Mouse (Mus musculus) MEL (cell line): ENCODE measurements around the gene Hecw2. TPM values are rescaled to one million over a fixed set of nuclear protein-coding genes. Genes with fewer than 3 reads are reported as not detected.

Experiments used
- DNase-seq: peaks from one replicate; pipeline ENCODE4 v3.0.0; 2011; ENCODE audit warnings: low read depth, low spot score
- H3K27ac ChIP-seq: 2 replicates; pipeline ENCODE4 v1.5.1; 2012; ENCODE audit warnings: low read depth, mild to moderate bottlenecking, control low read depth, low read length, moderate library complexity; ENCODE audit not compliant: control insufficient read depth
- H3K27me3 ChIP-seq, 2 experiments: fragments of 150-350 bp in 1 of 2; sonication (generic) in 1 of 2; 2 replicates each; pipeline ENCODE4 v1.6.1; 2012; ENCODE audit warnings: low read length in 2 of 2, mild to moderate bottlenecking in 2 of 2, improper control_type of control experiment in 1 of 2, moderate library complexity in 1 of 2; ENCODE audit not compliant: insufficient read depth in 2 of 2, control insufficient read depth in 1 of 2
- H3K36me3 ChIP-seq, 2 experiments: 2 replicates each; pipeline ENCODE4 v1.6.1; 2012 to 2014; ENCODE audit warnings: low read length in 2 of 2, improper control_type of control experiment in 1 of 2, inconsistent platforms in 1 of 2, mild to moderate bottlenecking in 1 of 2; ENCODE audit not compliant: insufficient read depth in 2 of 2, control insufficient read depth in 1 of 2
- H3K4me1 ChIP-seq, 2 experiments: fragments of 150-350 bp in 1 of 2; sonication (generic) in 1 of 2; 2 replicates each; pipeline ENCODE4 v1.6.1; 2012; ENCODE audit warnings: low read length in 2 of 2, improper control_type of control experiment in 1 of 2, mild to moderate bottlenecking in 1 of 2; ENCODE audit not compliant: insufficient read depth in 2 of 2, control insufficient read depth in 1 of 2
- H3K4me3 ChIP-seq, 2 experiments: fragments of 150-350 bp in 1 of 2; sonication (generic) in 1 of 2; 2 replicates each; pipeline ENCODE4 v1.5.1; 2012; ENCODE audit warnings: low read depth in 2 of 2, low read length in 2 of 2, mild to moderate bottlenecking in 2 of 2, moderate library complexity in 2 of 2, control low read depth in 1 of 2, improper control_type of control experiment in 1 of 2; ENCODE audit not compliant: control insufficient read depth in 1 of 2, insufficient read depth in 1 of 2
- H3K79me2 ChIP-seq: 2 replicates; pipeline ENCODE4 v1.6.1; 2012; ENCODE audit warnings: mild to moderate bottlenecking, low read length, moderate library complexity; ENCODE audit not compliant: control insufficient read depth, poor library complexity, insufficient read depth
- H3K9ac ChIP-seq: 2 replicates; pipeline ENCODE4 v1.6.1; 2012; ENCODE audit warnings: low read depth, mild to moderate bottlenecking, control low read depth, low read length, moderate library complexity; ENCODE audit not compliant: control insufficient read depth, poor library complexity, severe bottlenecking
- H3K9me3 ChIP-seq: fragments of 150-350 bp; sonication (generic); replicated peaks from 2 replicates; pipeline ENCODE4 v1.6.1; 2012; ENCODE audit warnings: mild to moderate bottlenecking, low read length, improper control_type of control experiment, moderate library complexity; ENCODE audit not compliant: insufficient read depth
- CHD2 ChIP-seq: IDR thresholded peaks from 2 replicates; pipeline ENCODE4 v1.6.1; 2011; ENCODE audit warnings: low read length, improper control_type of control experiment
- JUND ChIP-seq: IDR thresholded peaks from 2 replicates; pipeline ENCODE4 v1.6.1; 2011; ENCODE audit warnings: low read depth, mild to moderate bottlenecking, improper control_type of control experiment, low read length
- KAT2A ChIP-seq: conservative IDR thresholded peaks from 2 replicates; pipeline ENCODE4 v1.6.1; 2012; ENCODE audit warnings: low read depth, low read length, improper control_type of control experiment, inconsistent platforms
- MAX ChIP-seq: IDR thresholded peaks from 2 replicates; pipeline ENCODE4 v1.6.1; 2011; ENCODE audit warnings: low read length, improper control_type of control experiment
- MEF2A ChIP-seq: IDR thresholded peaks from 2 replicates; pipeline ENCODE4 v1.6.1; 2014; ENCODE audit warnings: low read depth, mild to moderate bottlenecking, inconsistent platforms, low read length, improper control_type of control experiment; ENCODE audit not compliant: poor library complexity, insufficient replicate concordance, severe bottlenecking; ENCODE audit errors: extremely low read depth
- NRF1 ChIP-seq: IDR thresholded peaks from 2 replicates; pipeline ENCODE4 v1.6.1; 2014; ENCODE audit warnings: low read depth, mild to moderate bottlenecking, inconsistent platforms, low read length, improper control_type of control experiment, moderate library complexity; ENCODE audit not compliant: poor library complexity, insufficient read depth, severe bottlenecking
- POLR2AphosphoS2 ChIP-seq: IDR thresholded peaks from 2 replicates; pipeline ENCODE4 v1.6.1; 2011; ENCODE audit warnings: low read length, improper control_type of control experiment
- RAD21 ChIP-seq: IDR thresholded peaks from 2 replicates; pipeline ENCODE4 v1.6.1; 2011; ENCODE audit warnings: mild to moderate bottlenecking, low read depth, low read length, improper control_type of control experiment
- SIN3A ChIP-seq: IDR thresholded peaks from 2 replicates; pipeline ENCODE4 v1.6.1; 2012; ENCODE audit warnings: low read length, improper control_type of control experiment, inconsistent platforms
- SMC3 ChIP-seq: IDR thresholded peaks from 2 replicates; pipeline ENCODE4 v1.6.1; 2011; ENCODE audit warnings: low read depth, low read length, improper control_type of control experiment
- TAL1 ChIP-seq: IDR thresholded peaks from 2 replicates; pipeline ENCODE4 v1.6.1; 2012; ENCODE audit warnings: mild to moderate bottlenecking, inconsistent platforms, low read length, moderate library complexity, mixed read lengths
- ZKSCAN1 ChIP-seq: IDR thresholded peaks from 2 replicates; pipeline ENCODE4 v1.6.1; 2012; ENCODE audit warnings: low read depth, mild to moderate bottlenecking, inconsistent platforms, low read length, improper control_type of control experiment, moderate library complexity
- ZNF384 ChIP-seq: IDR thresholded peaks from 2 replicates; pipeline ENCODE4 v1.6.1; 2012; ENCODE audit warnings: low read depth, mild to moderate bottlenecking, inconsistent platforms, low read length, improper control_type of control experiment
- polyA plus RNA-seq, 2 experiments: library from polyadenylated mRNA; stranded (reverse) in 1 of 2; unstranded in 1 of 2; fragments of >175 nt in 1 of 2; fragments of >200 nt in 1 of 2; gene quantifications; 2 replicates each; pipeline versions ENCODE4 v1.2.1 to v1.2.4; 2012; ENCODE audit warnings: low replicate concordance in 2 of 2, low read depth in 1 of 2; ENCODE audit not compliant: insufficient read length in 2 of 2, insufficient read depth in 1 of 2, missing spikeins in 1 of 2
- total RNA-seq: library from RNA; depleted of rRNA; stranded (reverse); fragments of 300-350 nt; gene quantifications from 2 replicates; pipeline ENCODE4 v1.2.3, GENCODE M21; 2012; rRNA removed

Gene Hecw2
- total and polyA plus RNA-seq, 3 experiments, result not detected

GRCm38 (mm10) chr1:53766112-53766511 is 428.9 kb downstream of the Hecw2 start:
- Histone ChIP-seq H3K27me3 (no peaks in the 10 kb centered on the region), H3K4me1 (no peaks in the 10 kb centered on the region), H3K9me3 (no peaks in the 10 kb centered on the region), H3K79me2 (no peaks in the 10 kb centered on the region; the same call in 1 of the 2 replicates), H3K4me3 (no peak overlapping the region), H3K36me3 (peaks cover 0 to 7% of the 10 kb centered on the region in 2 experiments; a peak in 2 of 4 replicates), H3K27ac (no peak overlapping the region), H3K9ac (no peak overlapping the region)
- no peak for DNase-seq
- TF ChIP-seq JUND (no peak), POLR2AphosphoS2 (no peak), MAX (no peak), KAT2A (no peak), NRF1 (no peak), ZNF384 (no peak), TAL1 (no peak), CHD2 (no peak), SMC3 (no peak)

GRCm38 (mm10) chr1:53757316-53757715 is 437.7 kb downstream of the Hecw2 start:
- H3K79me2 ChIP-seq, result no peaks in the 10 kb centered on the region
- no peak overlapping the region for H3K4me3 ChIP-seq
- no peak overlapping the region for H3K27ac ChIP-seq
- H3K4me1 ChIP-seq, result no peaks in the 10 kb centered on the region
- peaks cover 0 to 5% of the 10 kb centered on the region in 2 experiments; a peak in 2 of 4 replicates for H3K36me3 ChIP-seq
- H3K27me3 ChIP-seq, result no peaks in the 10 kb centered on the region
- no peak for DNase-seq
- no peak for TF ChIP-seq SIN3A
- no peak for TF ChIP-seq RAD21
- TF ChIP-seq ZKSCAN1, result no peak
- TF ChIP-seq MEF2A, result no peak
- H3K9me3 ChIP-seq, result no peaks in the 10 kb centered on the region
- no peak overlapping the region for H3K9ac ChIP-seq

Other genes with a start within 250 kb of the Hecw2 start
- gene Ccdc150, start 55.5 kb upstream of the Hecw2 start, total RNA-seq, result 0.56 and 0.65 TPM in 2 replicates
- under 1 TPM in 1 of 2 experiments, not detected in 1; 0.22 TPM for gene Ccdc150, start 55.5 kb upstream of the Hecw2 start, polyA plus RNA-seq
- 12.1 and 13.7 TPM in 2 replicates for gene Gtf3c3, start 243.8 kb upstream of the Hecw2 start, total RNA-seq
- 10 to 100 TPM in 1 of 2 experiments, not detected in 1; 13.8 TPM for gene Gtf3c3, start 243.8 kb upstream of the Hecw2 start, polyA plus RNA-seq